Mouse (Mus musculus): ENCODE measurements around the gene Gucy1b1. TPM values are rescaled to one million over a fixed set of nuclear protein-coding genes. Genes with fewer than 3 reads are reported as not detected.
A peak's percentile ranks its signal among the peaks of the same experiment; 100 is the strongest.

The Gucy1b1 gene
- total and polyA plus RNA-seq, 2 experiments from 2014 or later: 15.6 to 24.3 TPM

DNA sequence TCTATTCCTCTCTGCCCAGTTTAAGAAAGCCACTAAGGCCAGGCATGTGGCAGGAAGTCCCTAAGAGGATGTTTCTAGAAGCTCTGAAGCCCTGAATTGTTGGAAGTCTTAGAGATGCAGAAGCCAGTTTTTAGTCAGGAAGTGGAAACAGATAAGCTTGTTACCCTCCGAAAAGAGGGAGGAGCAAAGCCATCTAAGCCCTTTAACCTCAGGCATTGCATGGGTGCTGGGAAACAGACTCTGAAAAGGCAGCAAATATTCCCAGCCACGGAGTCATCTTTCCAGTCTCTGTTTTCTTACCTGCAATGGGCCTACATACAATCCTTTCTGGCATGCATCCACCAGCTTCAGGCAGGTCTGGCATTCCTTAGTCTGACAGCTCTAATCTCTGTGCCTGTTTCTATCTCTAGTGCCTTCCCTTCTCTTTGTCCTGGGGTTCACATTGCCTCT, 84.8 kb downstream of the Gucy1b1 start:
- DNase-seq (ENCODE audit: low spot score) (peak; percentile 36), ATAC-seq (ENCODE audit: insufficient read depth, low read depth) (peak; percentile 53; the same call in 1 of the 2 replicates)

GRCm38 (mm10) chr3:81987628-81988027, 86.9 kb downstream of the Gucy1b1 start:
- Histone ChIP-seq H3K27me3 (ENCODE audit: control insufficient read depth, insufficient read depth, low read length) (no peaks in the 10 kb centered on the region), H3K4me1 (ENCODE audit: control insufficient read depth, insufficient read depth) (peaks cover 7% of the 10 kb centered on the region), H3K4me3 (ENCODE audit: low read depth, low read length) (no peak overlapping the region), H3K36me3 (replicated peaks; ENCODE audit: control insufficient read depth, insufficient read depth, low read length) (no peaks in the 10 kb centered on the region), H3K4me2 (ENCODE audit: low read depth, low read length) (no peak overlapping the region), H3K9ac (replicated peaks; ENCODE audit: low read depth, low read length) (no peak overlapping the region), H3K9me3 (replicated peaks; ENCODE audit: control insufficient read depth, low read length) (no peaks in the 10 kb centered on the region), H3K27ac (ENCODE audit: low read depth) (no peak overlapping the region)
- DNase-seq (ENCODE audit: low spot score): no peak
- ATAC-seq (ENCODE audit: insufficient read depth, low read depth): no peak
- 94% methylated on average over 3 of the region's 3 CpGs for WGBS
- TF ChIP-seq CTCF (IDR thresholded peaks at IDR 0.05; ENCODE audit: low read depth): no peak
- TF ChIP-seq EP300 (IDR thresholded peaks at IDR 0.05; ENCODE audit: low read depth): no peak

More for the DNA sequence above, 84.8 kb downstream of the Gucy1b1 start:
- no peak for TF ChIP-seq EP300 (IDR thresholded peaks at IDR 0.05; ENCODE audit: low read depth)
- no peak for TF ChIP-seq CTCF (IDR thresholded peaks at IDR 0.05; ENCODE audit: low read depth)
- Histone ChIP-seq H3K27me3 (ENCODE audit: control insufficient read depth, insufficient read depth, low read length) (no peaks in the 10 kb centered on the region), H3K4me1 (ENCODE audit: control insufficient read depth, insufficient read depth) (peaks cover 7% of the 10 kb centered on the region), H3K9ac (replicated peaks; ENCODE audit: low read depth, low read length) (no peak overlapping the region), H3K4me3 (ENCODE audit: low read depth, low read length) (no peak overlapping the region), H3K9me3 (replicated peaks; ENCODE audit: control insufficient read depth, low read length) (no peaks in the 10 kb centered on the region), H3K36me3 (replicated peaks; ENCODE audit: control insufficient read depth, insufficient read depth, low read length) (no peaks in the 10 kb centered on the region), H3K4me2 (ENCODE audit: low read depth, low read length) (no peak overlapping the region), H3K27ac (ENCODE audit: low read depth) (peak overlapping the region; percentile 8; the same call in 1 of the 2 replicates)
- WGBS: 4% methylated on average over 2 of the region's 2 CpGs

DNA sequence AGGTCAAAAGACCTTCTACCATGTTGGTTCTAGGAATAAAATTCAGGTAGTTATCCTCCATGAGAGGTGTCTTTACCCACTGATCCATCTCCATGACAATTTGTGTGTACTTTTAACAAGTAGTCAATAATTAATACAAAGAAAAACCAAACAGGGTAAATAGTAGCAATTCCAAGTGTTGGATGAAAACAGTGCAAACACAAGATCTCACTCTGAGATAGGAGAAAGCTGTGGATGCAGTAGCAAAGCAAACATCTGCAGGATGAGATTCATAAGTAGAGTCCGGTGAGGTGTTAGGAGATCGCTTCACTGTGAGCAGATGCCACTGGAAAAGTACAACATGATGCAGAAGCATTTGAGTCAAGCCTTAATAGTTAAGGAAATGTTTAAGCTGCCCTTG, 88.4 kb downstream of the Gucy1b1 start:
- no peak overlapping the region for H3K27ac ChIP-seq (ENCODE audit: low read depth)
- no peak overlapping the region for H3K4me2 ChIP-seq (ENCODE audit: low read depth, low read length)
- H3K27me3 ChIP-seq (ENCODE audit: control insufficient read depth, insufficient read depth, low read length): no peaks in the 10 kb centered on the region
- DNase-seq (ENCODE audit: low spot score): no peak
- H3K9me3 ChIP-seq (replicated peaks; ENCODE audit: control insufficient read depth, low read length): no peaks in the 10 kb centered on the region
- peaks cover 7% of the 10 kb centered on the region for H3K4me1 ChIP-seq (ENCODE audit: control insufficient read depth, insufficient read depth)
- no peaks in the 10 kb centered on the region for H3K36me3 ChIP-seq (replicated peaks; ENCODE audit: control insufficient read depth, insufficient read depth, low read length)
- no peak overlapping the region for H3K9ac ChIP-seq (replicated peaks; ENCODE audit: low read depth, low read length)
- ATAC-seq (ENCODE audit: insufficient read depth, low read depth): no peak
- H3K4me3 ChIP-seq (ENCODE audit: low read depth, low read length): no peak overlapping the region
- WGBS: 84% methylated on average over 2 of the region's 2 CpGs
- TF ChIP-seq CTCF (IDR thresholded peaks at IDR 0.05; ENCODE audit: low read depth): no peak
- no peak for TF ChIP-seq EP300 (IDR thresholded peaks at IDR 0.05; ENCODE audit: low read depth)

- TF ChIP-seq CTCF (IDR thresholded peaks at IDR 0.05; ENCODE audit: low read depth): no peak
- no peak for TF ChIP-seq EP300 (IDR thresholded peaks at IDR 0.05; ENCODE audit: low read depth)
- ATAC-seq (ENCODE audit: insufficient read depth, low read depth) (no peak), DNase-seq (ENCODE audit: low spot score) (no peak)
- Histone ChIP-seq H3K9me3 (replicated peaks; ENCODE audit: control insufficient read depth, low read length) (no peaks in the 10 kb centered on the region), H3K36me3 (replicated peaks; ENCODE audit: control insufficient read depth, insufficient read depth, low read length) (no peaks in the 10 kb centered on the region), H3K9ac (replicated peaks; ENCODE audit: low read depth, low read length) (no peak overlapping the region), H3K4me1 (ENCODE audit: control insufficient read depth, insufficient read depth) (peaks cover 7% of the 10 kb centered on the region), H3K27me3 (ENCODE audit: control insufficient read depth, insufficient read depth, low read length) (no peaks in the 10 kb centered on the region), H3K4me3 (ENCODE audit: low read depth, low read length) (no peak overlapping the region), H3K27ac (ENCODE audit: low read depth) (no peak overlapping the region), H3K4me2 (ENCODE audit: low read depth, low read length) (no peak overlapping the region)
- WGBS: 64% methylated on average over 1 of the region's 1 CpGs
These were observed 89.4 kb downstream of the Gucy1b1 start for GRCm38 (mm10) chr3:81985100-81985499.

GRCm38 (mm10) chr3:81983120-81983895, 91.2 kb downstream of the Gucy1b1 start:
- Histone ChIP-seq H3K4me1 (ENCODE audit: control insufficient read depth, insufficient read depth) (no peaks in the 10 kb centered on the region), H3K27me3 (ENCODE audit: control insufficient read depth, insufficient read depth, low read length) (no peaks in the 10 kb centered on the region), H3K9ac (replicated peaks; ENCODE audit: low read depth, low read length) (no peak overlapping the region), H3K36me3 (replicated peaks; ENCODE audit: control insufficient read depth, insufficient read depth, low read length) (no peaks in the 10 kb centered on the region), H3K4me3 (ENCODE audit: low read depth, low read length) (no peak overlapping the region), H3K27ac (ENCODE audit: low read depth) (no peak overlapping the region), H3K4me2 (ENCODE audit: low read depth, low read length) (no peak overlapping the region), H3K9me3 (replicated peaks; ENCODE audit: control insufficient read depth, low read length) (no peaks in the 10 kb centered on the region)
- TF ChIP-seq CTCF (IDR thresholded peaks at IDR 0.05; ENCODE audit: low read depth): no peak
- TF ChIP-seq EP300 (IDR thresholded peaks at IDR 0.05; ENCODE audit: low read depth): no peak
- WGBS: 63% methylated on average over 8 of the region's 8 CpGs
- no peak for DNase-seq (ENCODE audit: low spot score)
- no peak for ATAC-seq (ENCODE audit: insufficient read depth, low read depth)

Small RNA genes within 50 kb of the gene (microRNA-seq; reads per million reads assigned to microRNA genes)
- gene Mir7010: 0.89 reads per million

Other genes starting within 250 kb of the Gucy1b1 start
- gene Ctso, start 142.1 kb downstream of the Gucy1b1 start, total RNA-seq (2014; rRNA removed; ENCODE audit: low replicate concordance): 9.6 and 12.9 TPM in 2 replicates
- 19.5 and 20.6 TPM in 2 replicates for gene Ctso, start 142.1 kb downstream of the Gucy1b1 start, polyA plus RNA-seq (2015; fragmentation: Nextera tagmentation; extraction: Ambion mirVana)
- gene Tdo2, start 98.5 kb downstream of the Gucy1b1 start, total RNA-seq (2014; rRNA removed; ENCODE audit: low replicate concordance): not detected in 2 replicates
- 0.07 and 0.11 TPM in 2 replicates for gene Tdo2, start 98.5 kb downstream of the Gucy1b1 start, polyA plus RNA-seq (2015; fragmentation: Nextera tagmentation; extraction: Ambion mirVana)
- gene Asic5, start 92.4 kb downstream of the Gucy1b1 start, total RNA-seq (2014; rRNA removed; ENCODE audit: low replicate concordance): not detected in 2 replicates
- not detected in 2 replicates for gene Asic5, start 92.4 kb downstream of the Gucy1b1 start, polyA plus RNA-seq (2015; fragmentation: Nextera tagmentation; extraction: Ambion mirVana)
- gene Gucy1a1, start 71.1 kb upstream of the Gucy1b1 start, total RNA-seq (2014; rRNA removed; ENCODE audit: low replicate concordance): 23.3 and 28.7 TPM in 2 replicates
- gene Gucy1a1, start 71.1 kb upstream of the Gucy1b1 start, polyA plus RNA-seq (2015; fragmentation: Nextera tagmentation; extraction: Ambion mirVana): 24.6 and 25.7 TPM in 2 replicates

Data from heart, postnatal 0 days (tissue).